ENCODE assay signal across 9 mouse cellular contexts in genomic region chr7:69991982-69992381, GRCm38 (mm10).
A peak's percentile ranks its signal among the peaks of the same experiment; 100 is the strongest.
DNase-seq lines count a peak whose midpoint lies in the region; ATAC-seq and TF ChIP-seq lines count a peak whose summit lies in the region.
"Had no signal": no experiment of that assay in that cellular context is flagged by ENCODE, and none has a peak within 500 bp of the region (broad histone marks: within the 10 kb centered on the region; RNA-seq: fewer than 3 reads in every experiment).

No protein-coding gene starts in this region.

- H3K27ac ChIP-seq in kidney, postnatal 0 days: no peak overlapping the region
- peak overlapping the region; percentile 67 for H3K27ac ChIP-seq in forebrain, embryonic 12.5 days
- H3K27ac ChIP-seq in hindbrain, embryonic 14.5 days: peak overlapping the region; percentile 72
- H3K27ac ChIP-seq in midbrain, embryonic 14.5 days (replicated peaks; ENCODE audit: low read depth, low read length): peak overlapping the region; percentile 75
- no peak overlapping the region for H3K27ac ChIP-seq in cerebellum, adult 2 months (ENCODE audit: insufficient read depth, low read length)

- H3K4me2 ChIP-seq in kidney, postnatal 0 days (ENCODE audit: low read length): peak overlapping the region; percentile 71
- peak overlapping the region; percentile 53 for H3K4me2 ChIP-seq in forebrain, embryonic 12.5 days
- H3K4me2 ChIP-seq in hindbrain, embryonic 14.5 days (replicated peaks): peak overlapping the region; percentile 53
- H3K4me2 ChIP-seq in midbrain, embryonic 14.5 days (ENCODE audit: low read length): peak overlapping the region; percentile 50

- no peak for TF ChIP-seq CTCF in kidney, postnatal 0 days (IDR thresholded peaks at IDR 0.05; ENCODE audit: low read depth)
- TF ChIP-seq CTCF in cerebellum, adult 2 months (IDR thresholded peaks at IDR 0.05; ENCODE audit: borderline replicate concordance, insufficient read depth, low read depth, low read length): no peak

- no peaks in the 10 kb centered on the region for H3K36me3 ChIP-seq in kidney, postnatal 0 days (ENCODE audit: insufficient read depth, low read length)
- no peaks in the 10 kb centered on the region for H3K36me3 ChIP-seq in forebrain, embryonic 12.5 days (replicated peaks)
- no peaks in the 10 kb centered on the region for H3K36me3 ChIP-seq in hindbrain, embryonic 14.5 days (replicated peaks; ENCODE audit: control insufficient read depth, insufficient read depth)
- H3K36me3 ChIP-seq in midbrain, embryonic 14.5 days (ENCODE audit: control insufficient read depth, insufficient read depth, low read length): no peaks in the 10 kb centered on the region

- ATAC-seq in kidney, postnatal 0 days (replicated peaks; ENCODE audit: low FRiP score, low read depth): no peak
- 0 out of 2 replicates have a peak, but pooled peaks have one; percentile 13 for ATAC-seq in forebrain, embryonic 12.5 days (ENCODE audit: low FRiP score)
- no peak for ATAC-seq in hindbrain, embryonic 14.5 days (ENCODE audit: low FRiP score)
- no peak for ATAC-seq in midbrain, embryonic 14.5 days (ENCODE audit: low FRiP score, low TSS enrichment)
- ATAC-seq in megakaryocyte-erythroid progenitor cell, adult 5-6 weeks (replicated peaks; ENCODE audit: low FRiP score, low TSS enrichment, poor library complexity, severe bottlenecking): no peak

- H3K9me3 ChIP-seq in kidney, postnatal 0 days (replicated peaks; ENCODE audit: low read length): no peaks in the 10 kb centered on the region
- no peaks in the 10 kb centered on the region for H3K9me3 ChIP-seq in forebrain, embryonic 12.5 days
- no peaks in the 10 kb centered on the region for H3K9me3 ChIP-seq in hindbrain, embryonic 14.5 days (ENCODE audit: control insufficient read depth, low read length)
- H3K9me3 ChIP-seq in midbrain, embryonic 14.5 days (ENCODE audit: control insufficient read depth, low read length): no peaks in the 10 kb centered on the region

- H3K27me3 ChIP-seq in kidney, postnatal 0 days (ENCODE audit: insufficient read depth, low read length): no peaks in the 10 kb centered on the region
- H3K27me3 ChIP-seq in forebrain, embryonic 12.5 days: peaks cover 61% of the 10 kb centered on the region
- H3K27me3 ChIP-seq in hindbrain, embryonic 14.5 days (ENCODE audit: control insufficient read depth, insufficient read depth, low read length): peaks cover 62% of the 10 kb centered on the region
- peaks cover 59% of the 10 kb centered on the region for H3K27me3 ChIP-seq in midbrain, embryonic 14.5 days (ENCODE audit: control insufficient read depth, insufficient read depth, low read length)
- no peaks in the 10 kb centered on the region; the same call in 1 of the 2 replicates for H3K27me3 ChIP-seq in cerebellum, adult 2 months (ENCODE audit: control insufficient read depth, insufficient read depth, low read length)

- WGBS in kidney, postnatal 0 days: 39% methylated on average over 3 of the region's 3 CpGs
- WGBS in forebrain, embryonic 12.5 days: 6% methylated on average over 3 of the region's 3 CpGs
- WGBS in hindbrain, embryonic 14.5 days: 16% methylated on average over 3 of the region's 3 CpGs
- whole genome bisulfite sequencing in midbrain, embryonic 14.5 days: 17% methylated on average over 3 of the region's 3 CpGs
- 27% methylated on average over 3 of the region's 3 CpGs for WGBS in cerebellum, adult 2 months

- no peak overlapping the region for H3K9ac ChIP-seq in kidney, postnatal 0 days (ENCODE audit: low read depth, low read length)
- no peak overlapping the region for H3K9ac ChIP-seq in forebrain, embryonic 12.5 days
- peak overlapping the region; percentile 50 for H3K9ac ChIP-seq in hindbrain, embryonic 14.5 days
- no peak overlapping the region; the same call in 1 of the 2 replicates for H3K9ac ChIP-seq in midbrain, embryonic 14.5 days (replicated peaks; ENCODE audit: low read length)

- DNase-seq in kidney, postnatal 0 days (ENCODE audit: low spot score): no peak
- DNase-seq in kidney, postnatal 14 days: no peak
- DNase-seq in hindbrain, embryonic 14.5 days (ENCODE audit: low spot score): peak; percentile 40
- DNase-seq in midbrain, embryonic 14.5 days: peak; percentile 47
- no peak for DNase-seq in right cerebral cortex, postnatal 14 days
- DNase-seq in cerebellum, adult 2 months: no peak
- DNase-seq: lung, adult 18-20 months had no signal

- H3K4me3 ChIP-seq in kidney, postnatal 0 days (replicated peaks; ENCODE audit: low read depth, low read length): peak overlapping the region; percentile 40; the same call in 1 of the 2 replicates
- no peak overlapping the region for H3K4me3 ChIP-seq in forebrain, embryonic 12.5 days (replicated peaks)
- no peak overlapping the region for H3K4me3 ChIP-seq in hindbrain, embryonic 14.5 days (replicated peaks; ENCODE audit: low read length)
- no peak overlapping the region for H3K4me3 ChIP-seq in midbrain, embryonic 14.5 days (replicated peaks; ENCODE audit: low read depth, low read length)
- H3K4me3 ChIP-seq in cerebellum, adult 2 months (replicated peaks; ENCODE audit: insufficient read depth, low read depth, low read length): no peak overlapping the region

- no peak for TF ChIP-seq POLR2A in cerebellum, adult 2 months (IDR thresholded peaks at IDR 0.05; ENCODE audit: borderline replicate concordance, insufficient read depth, low read length)

- no peaks in the 10 kb centered on the region for H3K4me1 ChIP-seq in kidney, postnatal 0 days (replicated peaks; ENCODE audit: insufficient read depth, low read length)
- H3K4me1 ChIP-seq in forebrain, embryonic 12.5 days: peaks cover 38% of the 10 kb centered on the region
- peaks cover 17% of the 10 kb centered on the region; the same call in 1 of the 2 replicates for H3K4me1 ChIP-seq in hindbrain, embryonic 14.5 days (replicated peaks; ENCODE audit: control insufficient read depth, insufficient read depth, low read length)
- 0 out of 2 replicates have a peak, but pooled peaks cover 9% of the 10 kb centered on the region for H3K4me1 ChIP-seq in midbrain, embryonic 14.5 days (ENCODE audit: control insufficient read depth, insufficient read depth, low read length)
- no peaks in the 10 kb centered on the region for H3K4me1 ChIP-seq in cerebellum, adult 2 months (ENCODE audit: control insufficient read depth, insufficient read depth, low read length)

Comparison
In these comparisons a context has a peak if more than half of its experiments do, and no peak if none do; other contexts are left out.
1. DNase-seq: peak in hindbrain, embryonic 14.5 days (single experiment) and midbrain, embryonic 14.5 days (single experiment); none in kidney, postnatal 0 days (single experiment), kidney, postnatal 14 days (single experiment), right cerebral cortex, postnatal 14 days (single experiment) and cerebellum, adult 2 months (0 of 2).
2. H3K27ac ChIP-seq: peak in forebrain, embryonic 12.5 days (single experiment), hindbrain, embryonic 14.5 days (single experiment) and midbrain, embryonic 14.5 days (single experiment); none in kidney, postnatal 0 days (single experiment) and cerebellum, adult 2 months (single experiment).
3. Peak in every context shown above with its lines, with median percentiles within 50 percentile points of each other: H3K4me2 ChIP-seq.